Mouse (Mus musculus): Measurements from ENCODE around the gene Hspg2. TPM values are rescaled to one million over a fixed set of nuclear protein-coding genes. Genes with fewer than 3 reads are reported as not detected.

Gene Hspg2
- polyA plus RNA-seq, 1 experiment from 2014 or later = 10.7 TPM

DNA sequence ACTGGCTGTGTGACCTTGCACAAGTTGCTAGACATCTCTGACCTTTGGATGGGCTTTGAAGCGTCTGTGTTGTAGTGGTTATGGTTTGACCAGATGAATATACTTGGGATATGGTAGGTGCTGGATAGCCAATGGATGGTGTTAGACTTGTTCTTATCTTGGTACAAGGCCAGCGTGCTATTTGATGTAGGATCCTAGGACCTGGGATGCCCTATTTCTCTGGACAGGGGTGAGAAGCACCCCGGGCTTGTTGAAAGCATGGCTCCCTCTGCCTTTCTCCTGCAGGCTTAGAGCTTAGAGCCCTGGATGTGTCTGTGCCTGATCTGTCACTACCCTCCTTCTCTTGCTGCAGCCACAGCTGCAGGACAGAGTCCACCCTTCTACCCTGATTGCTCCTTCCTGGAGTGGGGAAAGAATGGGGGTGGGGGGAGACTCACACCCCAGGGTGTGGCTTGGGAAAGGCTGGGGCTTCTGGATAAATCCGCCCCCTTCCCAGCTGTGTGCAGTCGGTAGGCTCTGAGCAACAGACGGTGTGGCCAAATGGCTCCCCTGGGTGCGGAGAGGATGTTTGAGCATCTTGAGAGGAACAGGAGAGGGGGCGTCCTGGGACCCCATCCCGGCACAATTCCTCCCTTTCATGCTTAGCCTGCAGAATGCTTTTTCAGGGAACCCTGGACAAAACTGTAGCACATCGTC is 7.6 kb downstream of the Hspg2 start:
- 41% methylated on average over 10 of the region's 10 CpGs for WGBS
- Histone ChIP-seq H3K27me3 (ENCODE audit: control insufficient read depth, insufficient read depth, low read length) (no peaks in the 10 kb centered on the region), H3K27ac (no peak overlapping the region), H3K4me2 (replicated peaks) (peak overlapping the region; percentile 26), H3K9ac (no peak overlapping the region), H3K4me1 (replicated peaks; ENCODE audit: control insufficient read depth, insufficient read depth, low read length) (peaks cover 14% of the 10 kb centered on the region; the same call in 1 of the 2 replicates), H3K36me3 (replicated peaks; ENCODE audit: control insufficient read depth, insufficient read depth) (no peaks in the 10 kb centered on the region), H3K4me3 (replicated peaks; ENCODE audit: low read length) (no peak overlapping the region), H3K9me3 (ENCODE audit: control insufficient read depth, low read length) (no peaks in the 10 kb centered on the region)
- no peak for ATAC-seq (ENCODE audit: low FRiP score)
- no peak for DNase-seq (ENCODE audit: low spot score)

DNA sequence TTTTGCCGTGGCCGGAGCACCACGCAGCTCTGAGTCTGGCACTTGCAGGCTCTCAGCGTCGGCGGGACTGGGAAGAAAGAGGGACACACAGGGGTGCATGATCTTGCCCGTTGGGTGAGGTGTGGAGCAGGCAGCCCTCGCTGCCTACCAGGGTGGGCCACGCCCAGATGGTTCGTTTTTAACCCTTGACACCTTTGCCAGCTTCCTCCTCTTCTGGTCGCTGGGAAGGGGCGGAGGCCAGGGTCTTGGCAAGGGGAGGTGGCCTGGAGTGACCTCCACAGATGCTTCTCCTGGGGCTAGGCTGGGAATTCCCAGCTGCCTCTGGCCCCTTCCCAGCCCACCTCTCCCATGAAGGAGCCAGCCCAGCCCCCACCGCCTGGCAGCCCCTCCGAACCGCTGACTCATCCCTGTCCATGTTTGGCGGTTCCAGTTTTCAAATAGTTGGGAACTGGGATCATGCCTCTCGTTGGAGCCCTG is 8.2 kb downstream of the Hspg2 start:
- DNase-seq (ENCODE audit: low spot score) = no peak
- Histone ChIP-seq H3K9ac (no peak overlapping the region), H3K4me1 (replicated peaks; ENCODE audit: control insufficient read depth, insufficient read depth, low read length) (peaks cover 14% of the 10 kb centered on the region; the same call in 1 of the 2 replicates), H3K9me3 (ENCODE audit: control insufficient read depth, low read length) (no peaks in the 10 kb centered on the region), H3K27ac (no peak overlapping the region), H3K4me2 (replicated peaks) (peak overlapping the region; percentile 26), H3K36me3 (replicated peaks; ENCODE audit: control insufficient read depth, insufficient read depth) (no peaks in the 10 kb centered on the region), H3K27me3 (ENCODE audit: control insufficient read depth, insufficient read depth, low read length) (no peaks in the 10 kb centered on the region), H3K4me3 (replicated peaks; ENCODE audit: low read length) (no peak overlapping the region)
- 16% methylated on average over 17 of the region's 17 CpGs for WGBS
- ATAC-seq (ENCODE audit: low FRiP score) = no peak

DNA sequence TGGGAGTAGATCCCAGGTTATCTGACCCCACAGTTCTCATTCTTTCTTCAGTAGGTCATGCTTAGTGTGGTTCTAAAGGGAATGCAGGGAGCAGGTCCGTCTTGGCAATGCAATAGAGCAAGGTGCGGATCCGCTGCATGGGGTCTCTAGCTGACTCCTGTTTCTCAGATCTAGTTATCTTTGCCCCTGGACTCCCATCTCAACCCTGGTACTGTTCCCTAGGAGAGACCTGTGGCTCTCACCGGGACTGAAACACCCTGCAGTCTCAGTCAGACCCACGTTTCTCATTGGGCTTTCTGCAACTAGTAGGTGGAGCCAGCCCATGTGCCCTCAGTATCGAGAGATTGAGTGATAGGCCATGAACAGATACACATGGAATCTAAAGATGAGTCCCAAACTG is 9.0 kb downstream of the Hspg2 start:
- Histone ChIP-seq H3K9ac (no peak overlapping the region), H3K4me3 (replicated peaks; ENCODE audit: low read length) (no peak overlapping the region), H3K4me2 (replicated peaks) (no peak overlapping the region), H3K36me3 (replicated peaks; ENCODE audit: control insufficient read depth, insufficient read depth) (no peaks in the 10 kb centered on the region), H3K9me3 (ENCODE audit: control insufficient read depth, low read length) (no peaks in the 10 kb centered on the region), H3K27ac (no peak overlapping the region), H3K27me3 (ENCODE audit: control insufficient read depth, insufficient read depth, low read length) (no peaks in the 10 kb centered on the region), H3K4me1 (replicated peaks; ENCODE audit: control insufficient read depth, insufficient read depth, low read length) (peaks cover 14% of the 10 kb centered on the region; the same call in 1 of the 2 replicates)
- ATAC-seq (ENCODE audit: low FRiP score) = no peak
- 52% methylated on average over 6 of the region's 6 CpGs for WGBS
- no peak for DNase-seq (ENCODE audit: low spot score)

DNA sequence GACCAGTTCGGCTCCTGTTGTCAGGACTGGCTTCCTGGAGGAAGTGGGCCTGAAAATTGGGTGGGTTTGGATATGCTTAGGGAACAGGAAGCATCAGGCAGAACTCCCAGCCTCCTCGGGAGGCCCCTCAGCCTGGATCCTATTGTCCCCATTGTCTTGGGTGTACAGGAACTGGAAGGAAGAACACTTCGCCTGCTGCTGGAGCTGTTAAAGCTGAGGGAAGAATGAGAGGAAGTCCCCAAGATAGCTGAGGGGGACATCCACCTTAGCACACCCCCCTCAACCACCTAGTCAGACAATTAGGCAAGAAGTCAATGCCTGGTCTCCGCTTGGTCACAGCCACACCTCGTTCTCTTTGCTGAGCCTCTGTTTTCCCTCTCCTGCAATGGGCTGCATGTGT is 9.7 kb downstream of the Hspg2 start:
- DNase-seq (ENCODE audit: low spot score) (no peak), ATAC-seq (ENCODE audit: low FRiP score) (no peak)
- peak overlapping the region; percentile 43; the same call in 1 of the 2 replicates for H3K27ac ChIP-seq
- H3K4me1 ChIP-seq (replicated peaks; ENCODE audit: control insufficient read depth, insufficient read depth, low read length) = peaks cover 14% of the 10 kb centered on the region; the same call in 1 of the 2 replicates
- 71% methylated on average over 5 of the region's 5 CpGs for WGBS
- H3K36me3 ChIP-seq (replicated peaks; ENCODE audit: control insufficient read depth, insufficient read depth) = no peaks in the 10 kb centered on the region
- H3K9ac ChIP-seq = no peak overlapping the region
- no peaks in the 10 kb centered on the region for H3K9me3 ChIP-seq (ENCODE audit: control insufficient read depth, low read length)
- H3K4me2 ChIP-seq (replicated peaks) = no peak overlapping the region
- H3K4me3 ChIP-seq (replicated peaks; ENCODE audit: low read length) = no peak overlapping the region
- no peaks in the 10 kb centered on the region for H3K27me3 ChIP-seq (ENCODE audit: control insufficient read depth, insufficient read depth, low read length)

DNA sequence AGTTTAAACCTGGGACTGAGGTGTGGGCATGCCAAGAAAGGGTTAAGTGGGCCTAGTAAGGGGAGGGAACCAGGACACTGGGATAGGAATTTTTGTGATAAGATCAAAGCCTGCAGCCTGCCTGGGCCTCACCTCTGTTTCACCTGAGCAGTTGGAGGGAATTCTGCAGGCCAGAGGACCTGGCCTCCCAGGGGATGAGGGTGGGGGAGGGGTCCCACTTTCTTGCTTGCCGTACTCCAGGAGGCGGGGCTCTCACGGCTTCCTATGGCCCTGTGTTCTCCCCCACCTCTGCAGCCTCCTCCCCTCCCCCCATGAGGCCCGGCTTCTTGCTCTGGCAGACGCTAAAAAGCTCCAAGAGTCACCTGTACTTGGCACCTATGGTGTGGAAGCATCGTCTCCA is 11.2 kb downstream of the Hspg2 start:
- H3K4me1 ChIP-seq (replicated peaks; ENCODE audit: control insufficient read depth, insufficient read depth, low read length) = peaks cover 14% of the 10 kb centered on the region
- DNase-seq (ENCODE audit: low spot score) (no peak), ATAC-seq (ENCODE audit: low FRiP score) (no peak)
- no peaks in the 10 kb centered on the region for H3K36me3 ChIP-seq (replicated peaks; ENCODE audit: control insufficient read depth, insufficient read depth)
- H3K4me3 ChIP-seq (replicated peaks; ENCODE audit: low read length) = no peak overlapping the region
- no peaks in the 10 kb centered on the region for H3K9me3 ChIP-seq (ENCODE audit: control insufficient read depth, low read length)
- H3K4me2 ChIP-seq (replicated peaks) = no peak overlapping the region
- H3K9ac ChIP-seq = no peak overlapping the region
- WGBS = 9% methylated on average over 6 of the region's 6 CpGs
- H3K27me3 ChIP-seq (ENCODE audit: control insufficient read depth, insufficient read depth, low read length) = no peaks in the 10 kb centered on the region
- no peak overlapping the region for H3K27ac ChIP-seq

DNA sequence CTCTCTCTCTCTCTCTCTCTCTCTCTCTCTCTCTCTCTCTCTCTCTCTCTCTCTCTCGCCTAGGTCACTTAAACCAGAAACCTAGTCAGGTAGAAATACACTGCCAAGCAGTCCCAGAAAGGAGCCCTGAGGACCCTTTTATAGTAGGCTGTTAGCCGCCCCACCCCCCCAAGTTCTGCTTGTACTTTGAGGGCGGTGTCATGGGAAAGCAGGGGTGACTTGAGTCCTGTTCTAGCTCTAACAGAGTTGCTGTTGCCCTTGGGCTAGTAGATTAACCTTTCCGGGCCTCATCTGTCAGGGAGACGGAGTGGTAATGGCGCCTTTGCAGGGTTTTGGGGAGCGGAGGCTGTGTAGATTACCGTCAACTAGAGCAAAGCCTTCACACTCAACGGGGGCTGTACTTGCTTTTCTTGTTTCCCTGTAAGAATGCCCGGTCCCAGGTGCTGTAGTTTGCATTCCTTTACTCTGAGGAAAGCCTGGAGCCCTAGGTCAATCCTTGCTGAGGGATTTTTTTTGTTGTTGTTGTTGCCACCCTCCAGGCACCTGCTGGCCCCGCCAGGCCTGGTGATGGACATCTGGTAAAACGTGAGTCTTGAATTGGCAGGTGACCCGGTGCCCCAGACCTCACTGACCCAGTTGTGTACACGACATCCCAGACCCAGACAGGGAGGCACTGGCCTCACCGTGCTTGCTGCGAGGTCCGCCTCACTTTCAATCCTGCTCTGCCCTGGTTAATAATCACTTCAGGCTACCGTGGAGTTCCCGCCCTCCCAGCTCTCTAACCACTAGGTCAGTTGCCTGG is 11.8 kb downstream of the Hspg2 start:
- Histone ChIP-seq H3K9ac (no peak overlapping the region), H3K4me3 (replicated peaks; ENCODE audit: low read length) (no peak overlapping the region), H3K27me3 (ENCODE audit: control insufficient read depth, insufficient read depth, low read length) (no peaks in the 10 kb centered on the region), H3K4me1 (replicated peaks; ENCODE audit: control insufficient read depth, insufficient read depth, low read length) (peaks cover 20% of the 10 kb centered on the region), H3K36me3 (replicated peaks; ENCODE audit: control insufficient read depth, insufficient read depth) (no peaks in the 10 kb centered on the region), H3K27ac (no peak overlapping the region), H3K4me2 (replicated peaks) (no peak overlapping the region), H3K9me3 (ENCODE audit: control insufficient read depth, low read length) (no peaks in the 10 kb centered on the region)
- 16% methylated on average over 19 of the region's 19 CpGs for WGBS
- ATAC-seq (ENCODE audit: low FRiP score) (no peak), DNase-seq (ENCODE audit: low spot score) (no peak)

DNA sequence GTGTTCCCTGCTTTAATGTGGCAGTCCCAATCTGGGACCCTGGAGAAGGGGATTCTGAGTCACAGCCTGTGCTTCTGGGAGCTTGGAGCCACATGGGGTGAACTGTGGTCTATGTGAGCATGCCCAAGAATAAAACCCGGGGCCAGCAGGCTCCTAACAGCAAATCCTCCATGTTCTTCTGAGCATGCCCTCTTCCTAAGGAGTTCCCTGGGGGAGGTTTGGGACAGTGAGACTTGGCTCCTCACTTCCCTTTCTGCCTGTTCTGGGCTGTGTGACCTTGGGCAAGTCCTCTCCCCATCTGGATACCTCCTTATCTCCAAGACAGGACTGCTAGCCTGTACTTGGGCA is 12.4 kb downstream of the Hspg2 start:
- no peak overlapping the region for H3K4me3 ChIP-seq (replicated peaks; ENCODE audit: low read length)
- ATAC-seq (ENCODE audit: low FRiP score) = no peak
- no peak for DNase-seq (ENCODE audit: low spot score)
- H3K9ac ChIP-seq = no peak overlapping the region
- WGBS = 23% methylated on average over 1 of the region's 1 CpGs
- peaks cover 25% of the 10 kb centered on the region for H3K4me1 ChIP-seq (replicated peaks; ENCODE audit: control insufficient read depth, insufficient read depth, low read length)
- H3K9me3 ChIP-seq (ENCODE audit: control insufficient read depth, low read length) = no peaks in the 10 kb centered on the region
- H3K36me3 ChIP-seq (replicated peaks; ENCODE audit: control insufficient read depth, insufficient read depth) = no peaks in the 10 kb centered on the region
- H3K27ac ChIP-seq = no peak overlapping the region
- H3K4me2 ChIP-seq (replicated peaks) = no peak overlapping the region
- no peaks in the 10 kb centered on the region for H3K27me3 ChIP-seq (ENCODE audit: control insufficient read depth, insufficient read depth, low read length)

DNA sequence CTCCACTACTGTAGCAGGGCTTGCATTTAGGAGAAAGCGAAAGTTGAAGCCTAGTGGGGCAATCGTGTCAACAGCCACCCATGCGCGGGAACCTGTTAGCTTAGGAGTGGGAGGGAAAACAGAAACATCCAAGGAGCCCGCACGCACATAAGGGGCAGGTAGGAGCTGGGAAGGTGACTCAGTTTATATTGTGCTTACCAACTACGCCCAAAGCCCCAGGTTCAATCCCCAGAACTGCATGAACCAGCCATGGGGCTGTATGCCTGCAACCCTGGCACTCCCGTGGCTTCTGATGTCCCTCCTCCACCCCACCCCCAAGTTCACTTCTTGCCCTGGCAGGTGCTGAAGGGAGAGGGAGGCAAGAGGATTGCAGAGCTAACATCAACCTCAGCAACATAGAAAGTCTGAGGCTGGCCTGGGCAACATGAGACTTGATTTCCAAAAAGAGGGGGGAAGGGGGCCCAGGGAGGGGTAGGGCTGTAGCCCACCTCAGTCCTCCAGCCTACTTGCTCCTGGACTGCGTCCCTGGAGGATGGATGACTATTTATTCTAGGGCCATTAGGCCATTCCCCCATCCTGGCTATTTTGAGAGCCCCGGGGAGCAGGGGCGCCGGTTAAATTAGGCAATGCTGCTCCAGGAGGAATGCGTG is 12.9 kb downstream of the Hspg2 start:
- 61% methylated on average over 13 of the region's 13 CpGs for WGBS
- H3K4me1 ChIP-seq (replicated peaks; ENCODE audit: control insufficient read depth, insufficient read depth, low read length) = peaks cover 25% of the 10 kb centered on the region
- H3K27me3 ChIP-seq (ENCODE audit: control insufficient read depth, insufficient read depth, low read length) = no peaks in the 10 kb centered on the region
- no peak overlapping the region for H3K27ac ChIP-seq
- H3K4me3 ChIP-seq (replicated peaks; ENCODE audit: low read length) = no peak overlapping the region
- ATAC-seq (ENCODE audit: low FRiP score) (no peak), DNase-seq (ENCODE audit: low spot score) (no peak)
- no peaks in the 10 kb centered on the region for H3K9me3 ChIP-seq (ENCODE audit: control insufficient read depth, low read length)
- no peak overlapping the region for H3K4me2 ChIP-seq (replicated peaks)
- no peaks in the 10 kb centered on the region for H3K36me3 ChIP-seq (replicated peaks; ENCODE audit: control insufficient read depth, insufficient read depth)
- H3K9ac ChIP-seq = no peak overlapping the region

DNA sequence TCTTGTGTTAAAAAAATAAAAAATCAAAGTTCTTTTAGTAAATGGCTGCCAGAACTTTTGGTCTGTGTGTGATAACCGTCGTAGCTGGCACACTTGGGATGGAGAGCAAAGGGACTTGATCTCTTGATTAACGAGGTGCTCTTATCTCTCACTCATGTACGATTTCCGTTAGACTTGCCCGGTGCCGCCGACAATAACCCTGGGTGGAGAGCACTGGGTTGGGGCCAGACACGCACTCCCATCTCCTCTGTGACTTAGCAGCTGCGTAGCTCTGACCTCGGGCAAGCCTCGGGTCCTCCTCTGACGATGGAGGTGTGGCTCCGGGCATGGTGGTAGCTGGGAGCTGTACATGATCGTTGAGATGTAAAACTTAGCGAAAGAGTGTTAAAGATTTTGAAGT is 15.3 kb downstream of the Hspg2 start:
- Histone ChIP-seq H3K27ac (no peak overlapping the region), H3K4me1 (replicated peaks; ENCODE audit: control insufficient read depth, insufficient read depth, low read length) (peaks cover 35% of the 10 kb centered on the region), H3K9ac (no peak overlapping the region), H3K4me2 (replicated peaks) (no peak overlapping the region), H3K9me3 (ENCODE audit: control insufficient read depth, low read length) (no peaks in the 10 kb centered on the region), H3K27me3 (ENCODE audit: control insufficient read depth, insufficient read depth, low read length) (no peaks in the 10 kb centered on the region), H3K36me3 (replicated peaks; ENCODE audit: control insufficient read depth, insufficient read depth) (no peaks in the 10 kb centered on the region), H3K4me3 (replicated peaks; ENCODE audit: low read length) (no peak overlapping the region)
- DNase-seq (ENCODE audit: low spot score) (no peak), ATAC-seq (ENCODE audit: low FRiP score) (no peak)
- 75% methylated on average over 16 of the region's 16 CpGs for WGBS
